ENCODE assay signal across 7 mouse cellular contexts in the genomic region with DNA sequence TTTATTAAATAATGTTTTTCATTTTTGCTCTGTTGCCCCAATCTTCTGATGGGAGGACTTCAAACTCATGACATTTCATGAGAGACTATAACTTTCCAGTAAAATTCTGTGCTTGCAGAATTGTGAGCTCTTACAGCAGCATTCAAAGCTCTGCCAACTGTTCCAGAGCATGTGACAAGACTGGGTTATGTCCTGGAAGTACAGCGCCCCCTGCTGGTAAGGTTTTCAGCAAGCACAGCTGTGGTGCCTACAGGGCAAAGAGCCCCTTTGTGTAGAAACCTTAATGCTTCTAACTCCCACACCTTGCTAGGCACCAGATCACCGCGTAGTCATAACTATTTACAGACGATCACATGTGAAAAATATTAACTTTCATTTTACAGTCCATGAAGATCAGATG.
DNase-seq lines count a peak whose midpoint lies in the region; ATAC-seq and TF ChIP-seq lines count a peak whose summit lies in the region.

No protein-coding gene starts in this region.

- intact Hi-C loops in left cerebral cortex, postnatal 36 days (cut with DNase I) = loop anchor here (5.0 to 10.0 kb wide), 2 partner anchors 588 to 975 kb away; a partner anchor contains a TSS

- no peaks in the 10 kb centered on the region for H3K36me3 ChIP-seq in stomach, embryonic 14.5 days (ENCODE audit: control insufficient read depth, insufficient read depth, low read length)

- no peaks in the 10 kb centered on the region for H3K4me1 ChIP-seq in cortical plate, adult 2 months (ENCODE audit: control insufficient read depth, insufficient read depth, low read length)
- no peaks in the 10 kb centered on the region for H3K4me1 ChIP-seq in stomach, embryonic 14.5 days (ENCODE audit: control insufficient read depth, insufficient read depth, low read length)

- H3K27me3 ChIP-seq in stomach, embryonic 14.5 days (ENCODE audit: control insufficient read depth, insufficient read depth, low read length) = no peaks in the 10 kb centered on the region

- DNase-seq in adrenal gland, adult 8-10 months = peak; percentile 26
- DNase-seq in gastrocnemius, postnatal 25 days = peak; percentile 21
- DNase-seq in kidney, adult 18-20 months = peak; percentile 71
- peak; percentile 62 to 74 for DNase-seq in left cerebral cortex, postnatal 36 days (ENCODE audit: low spot score in 2 of 2)
- peak; percentile 16 for DNase-seq in naive thymus-derived CD4-positive, alpha-beta T cell, adult 2 months (ENCODE audit: low read depth)

- TF ChIP-seq POLR2A in cortical plate, adult 2 months (IDR thresholded peaks at IDR 0.05; ENCODE audit: extremely low read depth, insufficient read depth, low read length) = no peak

- H3K9me3 ChIP-seq in stomach, embryonic 14.5 days (ENCODE audit: control insufficient read depth, low read depth, low read length) = no peaks in the 10 kb centered on the region

- peak; percentile 72; the same call in 1 of the 2 replicates for ATAC-seq in stomach, embryonic 14.5 days (ENCODE audit: insufficient number of reproducible peaks, insufficient read depth, low FRiP score, low read depth)

- H3K27ac ChIP-seq in cortical plate, adult 2 months (ENCODE audit: insufficient read depth, low read length) = no peak overlapping the region
- no peak overlapping the region for H3K27ac ChIP-seq in stomach, embryonic 14.5 days (ENCODE audit: low read length)

- H3K9ac ChIP-seq in stomach, embryonic 14.5 days (replicated peaks; ENCODE audit: low read depth, low read length) = no peak overlapping the region

- H3K4me2 ChIP-seq in stomach, embryonic 14.5 days (replicated peaks; ENCODE audit: low read depth, low read length) = no peak overlapping the region

- WGBS in stomach, embryonic 14.5 days = 43% methylated on average over 4 of the region's 4 CpGs

- TF ChIP-seq CTCF in cortical plate, adult 2 months (IDR thresholded peaks at IDR 0.05; ENCODE audit: extremely low read depth, insufficient read depth, low read length) = peak; percentile 73

- no peak overlapping the region for H3K4me3 ChIP-seq in cortical plate, adult 2 months (ENCODE audit: insufficient read depth, low read length)
- H3K4me3 ChIP-seq in stomach, embryonic 14.5 days (ENCODE audit: low read depth, low read length) = no peak overlapping the region

Comparison
In these comparisons a context has a peak if more than half of its experiments do, and no peak if none do; other contexts are left out.
1. DNase-seq: peak in every context shown above with its lines; median percentile 71 in kidney, adult 18-20 months; 68 in left cerebral cortex, postnatal 36 days; 26 in adrenal gland, adult 8-10 months; 21 in gastrocnemius, postnatal 25 days; 16 in naive thymus-derived CD4-positive, alpha-beta T cell, adult 2 months.